Mouse (Mus musculus) urinary bladder, postnatal 14 days (tissue): ENCODE data around the gene Nanp.

ENCODE experiments used
- DNase-seq: peaks from one replicate; pipeline ENCODE4 v3.0.0; 2021; ENCODE audit warnings: low spot score

Gene Nanp

GRCm38 (mm10) chr2:151039232-151039695, at the start of gene Nanp, which contains the start of gene Ninl:
TSS of gene Nanp (minus strand) at chr2:151039398.
TSS of gene Ninl (minus strand) at chr2:151039382.
- DNase-seq, result peak; percentile 95

- no peak for DNase-seq
Measured at GRCm38 (mm10) chr2:151056637-151057036, 17.4 kb upstream of the Nanp start.

GRCm38 (mm10) chr2:151040411-151040810, 1.2 kb upstream of the Nanp start:
- no peak for DNase-seq

GRCm38 (mm10) chr2:151039726-151040125, 528 bp upstream of the Nanp start:
- DNase-seq, result no peak

GRCm38 (mm10) chr2:151038811-151039222, 381 bp downstream of the Nanp start:
- DNase-seq, result no peak

GRCm38 (mm10) chr2:151037876-151038552, 1.2 kb downstream of the Nanp start:
- DNase-seq, result no peak

GRCm38 (mm10) chr2:151037292-151037691, 1.9 kb downstream of the Nanp start:
- no peak for DNase-seq

- DNase-seq, result no peak
Measured at GRCm38 (mm10) chr2:151036721-151037120, 2.5 kb downstream of the Nanp start.

GRCm38 (mm10) chr2:151034435-151034834, 4.8 kb downstream of the Nanp start:
- DNase-seq, result no peak

- no peak for DNase-seq
Measured at GRCm38 (mm10) chr2:151021158-151021557, 18.0 kb downstream of the Nanp start.

- no peak for DNase-seq
Measured at GRCm38 (mm10) chr2:151015316-151015715, 23.9 kb downstream of the Nanp start.

GRCm38 (mm10) chr2:151011273-151011672, 27.9 kb downstream of the Nanp start:
- DNase-seq, result no peak

GRCm38 (mm10) chr2:151009515-151010085, 29.6 kb downstream of the Nanp start:
- no peak for DNase-seq

GRCm38 (mm10) chr2:151008939-151009509, 30.2 kb downstream of the Nanp start:
- DNase-seq, result peak; percentile 72

GRCm38 (mm10) chr2:151008517-151008932, 30.7 kb downstream of the Nanp start:
- no peak for DNase-seq

GRCm38 (mm10) chr2:151008006-151008405, 31.2 kb downstream of the Nanp start:
- DNase-seq, result no peak

GRCm38 (mm10) chr2:151006281-151006945, 32.8 kb downstream of the Nanp start:
- no peak for DNase-seq

- DNase-seq, result no peak
Measured at GRCm38 (mm10) chr2:151004390-151004789, 34.8 kb downstream of the Nanp start.

GRCm38 (mm10) chr2:151003796-151004195, 35.4 kb downstream of the Nanp start:
- no peak for DNase-seq

- DNase-seq, result no peak
Measured at GRCm38 (mm10) chr2:151001619-151002175, 37.5 kb downstream of the Nanp start.

GRCm38 (mm10) chr2:151000402-151001178, 38.6 kb downstream of the Nanp start:
- DNase-seq, result peak; percentile 67

GRCm38 (mm10) chr2:150999021-150999420, 40.2 kb downstream of the Nanp start:
- DNase-seq, result no peak
